Mouse (Mus musculus): ENCODE measurements at regions not wholly inside any gene's neighbourhood (a gene's known extent, or its start where the extent isn't known, plus 50 kb on each side); places are given as distances from the start of the nearest gene placed in this dataset.

- TF ChIP-seq CTCF (conservative IDR thresholded peaks at IDR 0.05; ENCODE audit: low read length), result peak; percentile 96
- TF ChIP-seq NANOG (IDR thresholded peaks at IDR 0.05; ENCODE audit: borderline replicate concordance, low read length), result no peak
Observed at GRCm38 (mm10) chr11:64898758-64899586, 79.9 kb upstream of the Elac2 start.

All from E14TG2a.4 (cell line).